Mouse (Mus musculus): Measurements from ENCODE around the gene Prkd3.

GRCm38 (mm10) chr17:79029226-79029625 is 8.6 kb upstream of the Prkd3 start:
- no peak for TF ChIP-seq POLR2A (IDR thresholded peaks at IDR 0.05; ENCODE audit: borderline replicate concordance, extremely low read depth, low read depth, low read length)
- TF ChIP-seq CTCF (IDR thresholded peaks at IDR 0.05; ENCODE audit: insufficient read depth, low read length) = no peak
